Mouse (Mus musculus): ENCODE results near the gene Zfp423. TPM values are rescaled to one million over a fixed set of nuclear protein-coding genes. Genes with fewer than 3 reads are reported as not detected.
A peak's percentile ranks its signal among the peaks of the same experiment; 100 is the strongest.

Zfp423 gene
- polyA plus RNA-seq, 1 experiment from 2014 or later: 35.0 TPM

DNA sequence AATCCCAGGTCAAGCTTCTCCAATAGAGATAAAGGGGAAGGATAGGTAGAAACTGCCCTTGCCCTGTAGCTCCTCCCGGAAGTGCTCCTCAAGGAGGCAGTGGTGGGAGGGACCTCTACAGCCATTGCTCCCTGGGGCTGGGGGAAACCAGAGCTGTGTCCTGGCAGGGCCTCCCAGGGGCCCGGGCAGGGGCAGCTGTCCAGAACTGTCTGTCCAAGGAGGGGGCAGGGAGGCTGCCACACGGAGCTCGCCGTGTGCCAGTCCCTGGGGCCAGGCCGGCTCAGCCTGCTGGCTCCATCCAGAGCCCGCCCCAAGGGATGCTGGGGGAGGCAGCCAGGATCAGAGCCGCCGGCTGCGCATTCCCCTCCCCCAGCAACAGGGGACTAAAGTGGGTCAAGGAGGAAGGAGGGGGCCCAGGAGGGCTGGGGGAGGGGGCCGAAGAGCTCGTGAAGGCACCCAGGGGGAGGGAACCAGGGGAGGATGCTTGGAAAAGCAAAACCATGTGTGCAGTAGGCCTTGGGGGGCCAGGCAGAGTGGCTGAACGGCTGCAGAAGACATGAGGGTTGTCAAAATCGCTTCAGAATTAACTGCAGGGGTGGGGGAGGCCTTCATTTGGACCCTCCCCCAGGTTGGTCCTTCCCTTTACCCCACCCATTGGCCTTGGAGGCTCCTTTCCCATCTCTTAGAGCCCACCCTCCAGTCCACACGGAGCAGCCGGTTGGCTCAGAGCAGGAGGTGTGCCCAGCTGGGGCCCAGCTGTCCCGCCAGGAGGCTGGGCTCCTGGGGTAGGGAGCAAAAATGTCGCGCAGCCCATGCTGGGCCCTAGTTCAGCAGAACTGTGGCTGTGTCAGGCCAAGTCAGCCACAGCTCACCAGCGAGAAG is 20.8 kb downstream of the Zfp423 start:
- Histone ChIP-seq H3K4me3 (ENCODE audit: low read depth, low read length) (no peak overlapping the region), H3K27ac (ENCODE audit: low read depth, low read length) (peak overlapping the region; percentile 65), H3K9ac (replicated peaks; ENCODE audit: low read depth, low read length) (peak overlapping the region; percentile 39), H3K9me3 (ENCODE audit: control insufficient read depth, low read length) (no peaks in the 10 kb centered on the region), H3K4me2 (ENCODE audit: low read depth, low read length) (peak overlapping the region; percentile 33; the same call in 1 of the 2 replicates), H3K27me3 (ENCODE audit: control insufficient read depth, insufficient read depth, low read length) (no peaks in the 10 kb centered on the region), H3K36me3 (ENCODE audit: control insufficient read depth, insufficient read depth, low read length) (no peaks in the 10 kb centered on the region), H3K4me1 (ENCODE audit: control insufficient read depth, insufficient read depth, low read length) (peaks cover 47% of the 10 kb centered on the region)
- 3% methylated on average over 19 of the region's 20 CpGs for WGBS
- ATAC-seq (ENCODE audit: low read depth): peak; percentile 83

DNA sequence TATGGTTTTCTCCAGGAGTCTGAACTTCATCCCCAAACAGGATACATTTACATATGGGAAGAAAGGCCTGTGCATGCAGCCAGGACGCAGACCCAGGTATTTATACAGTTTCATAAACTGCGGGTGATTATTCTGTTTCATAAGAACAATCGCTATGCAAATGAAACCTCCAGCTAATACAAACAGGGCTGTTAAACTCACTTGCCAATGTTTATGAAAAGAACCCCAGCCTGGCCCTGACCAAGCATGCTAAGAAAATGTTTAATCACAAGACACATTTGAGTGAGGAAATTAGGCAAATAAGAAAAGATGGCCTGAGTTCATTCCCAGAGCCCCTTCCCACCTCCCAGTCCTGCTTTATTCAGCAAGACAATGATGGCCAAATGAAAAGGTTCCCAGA is 22.2 kb downstream of the Zfp423 start:
- Histone ChIP-seq H3K4me2 (ENCODE audit: low read depth, low read length) (no peak overlapping the region), H3K36me3 (ENCODE audit: control insufficient read depth, insufficient read depth, low read length) (no peaks in the 10 kb centered on the region), H3K4me1 (ENCODE audit: control insufficient read depth, insufficient read depth, low read length) (peaks cover 53% of the 10 kb centered on the region), H3K9ac (replicated peaks; ENCODE audit: low read depth, low read length) (no peak overlapping the region), H3K27me3 (ENCODE audit: control insufficient read depth, insufficient read depth, low read length) (no peaks in the 10 kb centered on the region), H3K9me3 (ENCODE audit: control insufficient read depth, low read length) (no peaks in the 10 kb centered on the region), H3K4me3 (ENCODE audit: low read depth, low read length) (no peak overlapping the region), H3K27ac (ENCODE audit: low read depth, low read length) (no peak overlapping the region)
- 54% methylated on average over 3 of the region's 3 CpGs for WGBS
- ATAC-seq (ENCODE audit: low read depth): no peak

DNA sequence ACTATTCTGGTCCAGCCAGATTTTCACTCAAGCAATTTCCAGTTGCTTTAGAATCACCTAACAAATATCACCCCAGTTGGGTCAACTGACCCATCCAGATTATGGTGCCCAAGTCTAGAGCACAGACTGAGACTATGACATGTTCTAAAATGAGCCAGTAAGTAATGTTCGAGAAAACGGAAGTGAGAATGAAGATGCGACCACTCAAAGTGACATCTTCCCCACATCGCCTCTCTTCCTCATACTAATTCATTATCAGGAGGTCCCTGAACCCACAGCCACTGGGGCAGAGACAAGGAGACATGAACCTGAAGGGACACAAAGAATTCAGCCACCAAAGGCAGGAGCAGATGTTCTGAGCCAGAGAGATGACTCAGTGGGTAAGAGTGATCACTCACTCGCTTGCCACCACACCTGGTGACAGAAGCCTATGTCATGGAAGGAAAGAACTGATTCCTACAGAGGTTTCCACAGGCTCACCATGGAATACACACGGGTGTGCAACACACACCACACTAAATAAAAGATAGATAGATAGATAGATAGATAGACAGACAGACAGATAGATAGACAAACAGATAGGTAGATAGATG is 24.2 kb downstream of the Zfp423 start:
- H3K36me3 ChIP-seq (ENCODE audit: control insufficient read depth, insufficient read depth, low read length): no peaks in the 10 kb centered on the region
- H3K4me2 ChIP-seq (ENCODE audit: low read depth, low read length): no peak overlapping the region
- no peaks in the 10 kb centered on the region for H3K9me3 ChIP-seq (ENCODE audit: control insufficient read depth, low read length)
- no peak overlapping the region for H3K9ac ChIP-seq (replicated peaks; ENCODE audit: low read depth, low read length)
- no peak for ATAC-seq (ENCODE audit: low read depth)
- H3K27ac ChIP-seq (ENCODE audit: low read depth, low read length): no peak overlapping the region
- H3K4me1 ChIP-seq (ENCODE audit: control insufficient read depth, insufficient read depth, low read length): peaks cover 50% of the 10 kb centered on the region
- 93% methylated on average over 6 of the region's 6 CpGs for WGBS
- H3K27me3 ChIP-seq (ENCODE audit: control insufficient read depth, insufficient read depth, low read length): no peaks in the 10 kb centered on the region
- H3K4me3 ChIP-seq (ENCODE audit: low read depth, low read length): no peak overlapping the region

DNA sequence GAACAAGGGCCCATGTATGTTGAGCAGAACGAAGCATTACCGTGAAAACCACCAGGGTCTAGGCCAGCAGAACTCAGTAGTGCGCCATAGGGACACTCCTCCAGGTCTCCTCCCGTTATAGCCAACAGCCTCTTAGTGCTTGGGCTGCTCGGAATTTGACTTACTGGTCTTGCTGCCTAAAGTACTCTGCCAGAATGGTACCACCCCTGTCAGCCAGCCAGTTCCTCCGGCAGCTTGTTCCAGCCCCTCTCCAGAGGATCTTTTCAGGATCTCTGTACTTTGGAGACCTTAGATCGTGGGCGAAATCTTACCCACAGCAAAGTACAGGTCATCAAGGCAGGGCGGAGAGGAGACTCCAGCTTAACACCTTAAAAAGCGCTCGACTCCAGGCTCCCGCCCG is 25.2 kb downstream of the Zfp423 start:
- Histone ChIP-seq H3K36me3 (ENCODE audit: control insufficient read depth, insufficient read depth, low read length) (no peaks in the 10 kb centered on the region), H3K27ac (ENCODE audit: low read depth, low read length) (no peak overlapping the region), H3K4me3 (ENCODE audit: low read depth, low read length) (no peak overlapping the region), H3K9me3 (ENCODE audit: control insufficient read depth, low read length) (no peaks in the 10 kb centered on the region), H3K27me3 (ENCODE audit: control insufficient read depth, insufficient read depth, low read length) (no peaks in the 10 kb centered on the region), H3K4me2 (ENCODE audit: low read depth, low read length) (no peak overlapping the region), H3K9ac (replicated peaks; ENCODE audit: low read depth, low read length) (no peak overlapping the region), H3K4me1 (ENCODE audit: control insufficient read depth, insufficient read depth, low read length) (peaks cover 46% of the 10 kb centered on the region)
- WGBS: 61% methylated on average over 13 of the region's 13 CpGs
- ATAC-seq (ENCODE audit: low read depth): no peak

DNA sequence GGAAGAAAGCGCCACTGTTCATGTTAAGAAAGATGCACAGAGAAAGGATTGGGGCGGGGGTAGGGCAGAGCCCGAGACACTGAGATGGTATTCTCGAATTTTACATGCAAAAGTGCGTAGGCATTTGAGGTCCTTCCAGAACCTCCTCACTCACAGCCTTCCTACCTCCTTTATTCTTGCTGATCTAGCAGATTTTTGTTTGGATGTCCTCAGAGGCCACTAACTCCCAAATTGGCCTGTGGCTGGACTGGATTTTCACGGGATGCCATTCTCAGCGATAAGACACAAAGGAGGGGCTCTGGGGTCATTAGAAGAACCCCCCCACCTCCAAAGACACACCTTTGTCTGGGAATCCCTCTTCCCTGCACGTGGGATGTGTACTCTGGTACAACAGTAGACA is 25.6 kb downstream of the Zfp423 start:
- H3K4me3 ChIP-seq (ENCODE audit: low read depth, low read length): no peak overlapping the region
- no peaks in the 10 kb centered on the region for H3K27me3 ChIP-seq (ENCODE audit: control insufficient read depth, insufficient read depth, low read length)
- no peak overlapping the region for H3K27ac ChIP-seq (ENCODE audit: low read depth, low read length)
- no peaks in the 10 kb centered on the region for H3K36me3 ChIP-seq (ENCODE audit: control insufficient read depth, insufficient read depth, low read length)
- 44% methylated on average over 8 of the region's 8 CpGs for WGBS
- no peak overlapping the region for H3K4me2 ChIP-seq (ENCODE audit: low read depth, low read length)
- peaks cover 43% of the 10 kb centered on the region for H3K4me1 ChIP-seq (ENCODE audit: control insufficient read depth, insufficient read depth, low read length)
- no peak overlapping the region for H3K9ac ChIP-seq (replicated peaks; ENCODE audit: low read depth, low read length)
- ATAC-seq (ENCODE audit: low read depth): no peak
- H3K9me3 ChIP-seq (ENCODE audit: control insufficient read depth, low read length): no peaks in the 10 kb centered on the region

DNA sequence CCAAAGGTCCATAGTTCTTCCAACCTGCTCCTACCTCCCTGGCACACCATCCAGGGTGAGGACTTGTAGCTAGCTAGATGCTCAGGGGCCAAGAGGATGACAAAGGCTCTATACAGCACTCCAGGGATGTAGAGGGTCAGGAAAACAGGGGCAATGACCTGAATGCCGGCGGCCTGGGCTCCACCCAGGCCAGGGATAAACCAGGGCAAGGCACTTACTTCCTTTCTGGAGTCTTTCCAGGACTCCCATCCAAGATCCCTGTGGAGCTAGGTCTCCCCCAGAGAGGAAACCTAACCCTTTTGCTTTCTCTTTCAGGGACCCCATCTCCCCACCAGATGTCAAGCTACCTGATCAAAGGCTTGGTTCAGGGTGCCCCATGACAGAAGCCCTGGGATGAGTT is 30.5 kb downstream of the Zfp423 start:
- Histone ChIP-seq H3K9ac (replicated peaks; ENCODE audit: low read depth, low read length) (no peak overlapping the region), H3K4me2 (ENCODE audit: low read depth, low read length) (no peak overlapping the region), H3K27me3 (ENCODE audit: control insufficient read depth, insufficient read depth, low read length) (no peaks in the 10 kb centered on the region), H3K4me1 (ENCODE audit: control insufficient read depth, insufficient read depth, low read length) (peaks cover 26% of the 10 kb centered on the region), H3K9me3 (ENCODE audit: control insufficient read depth, low read length) (no peaks in the 10 kb centered on the region), H3K27ac (ENCODE audit: low read depth, low read length) (no peak overlapping the region), H3K4me3 (ENCODE audit: low read depth, low read length) (no peak overlapping the region), H3K36me3 (ENCODE audit: control insufficient read depth, insufficient read depth, low read length) (no peaks in the 10 kb centered on the region)
- no peak for ATAC-seq (ENCODE audit: low read depth)
- WGBS: 45% methylated on average over 2 of the region's 2 CpGs

DNA sequence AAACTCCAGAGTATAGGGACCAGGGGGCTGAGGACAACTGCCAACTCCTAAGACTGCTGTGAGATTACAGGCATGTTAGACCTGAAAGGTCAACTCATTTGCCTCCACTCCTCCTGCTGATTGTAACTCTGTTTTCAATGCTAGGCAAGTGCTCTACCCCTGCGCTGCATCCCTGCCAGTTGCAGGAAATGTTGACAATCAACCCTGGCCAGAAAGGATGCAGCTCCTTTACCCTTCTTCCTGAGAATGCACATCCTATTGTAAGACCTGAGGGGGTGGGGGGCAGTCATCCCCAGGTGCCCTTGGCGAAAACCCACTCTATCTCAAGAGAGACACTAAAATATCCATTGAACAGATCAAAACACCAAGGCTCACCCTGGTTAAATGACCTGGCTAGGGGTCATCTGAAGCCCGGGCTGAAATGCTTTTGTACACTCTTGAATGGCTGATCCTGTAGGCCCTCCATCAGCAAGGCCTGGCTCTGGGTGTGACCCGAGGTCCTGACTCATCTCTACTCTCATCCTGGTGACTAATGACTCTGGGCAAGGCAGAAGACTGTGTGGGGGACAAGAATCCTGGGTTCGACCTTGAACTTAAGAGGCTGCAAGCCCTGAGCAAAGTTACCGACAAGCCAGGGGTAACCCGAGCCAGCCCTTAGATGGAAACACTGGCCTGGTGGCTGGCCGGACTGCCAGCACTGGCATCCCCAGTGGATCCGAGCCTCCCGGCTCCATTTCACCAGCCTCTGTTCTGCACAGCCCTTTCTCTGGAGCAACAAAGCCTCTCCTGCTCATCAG is 32.2 kb downstream of the Zfp423 start:
- 56% methylated on average over 10 of the region's 10 CpGs for WGBS
- no peaks in the 10 kb centered on the region for H3K27me3 ChIP-seq (ENCODE audit: control insufficient read depth, insufficient read depth, low read length)
- H3K36me3 ChIP-seq (ENCODE audit: control insufficient read depth, insufficient read depth, low read length): no peaks in the 10 kb centered on the region
- H3K4me1 ChIP-seq (ENCODE audit: control insufficient read depth, insufficient read depth, low read length): peaks cover 18% of the 10 kb centered on the region
- H3K4me3 ChIP-seq (ENCODE audit: low read depth, low read length): no peak overlapping the region
- H3K9me3 ChIP-seq (ENCODE audit: control insufficient read depth, low read length): no peaks in the 10 kb centered on the region
- no peak for ATAC-seq (ENCODE audit: low read depth)
- H3K4me2 ChIP-seq (ENCODE audit: low read depth, low read length): no peak overlapping the region
- H3K27ac ChIP-seq (ENCODE audit: low read depth, low read length): no peak overlapping the region
- no peak overlapping the region for H3K9ac ChIP-seq (replicated peaks; ENCODE audit: low read depth, low read length)

DNA sequence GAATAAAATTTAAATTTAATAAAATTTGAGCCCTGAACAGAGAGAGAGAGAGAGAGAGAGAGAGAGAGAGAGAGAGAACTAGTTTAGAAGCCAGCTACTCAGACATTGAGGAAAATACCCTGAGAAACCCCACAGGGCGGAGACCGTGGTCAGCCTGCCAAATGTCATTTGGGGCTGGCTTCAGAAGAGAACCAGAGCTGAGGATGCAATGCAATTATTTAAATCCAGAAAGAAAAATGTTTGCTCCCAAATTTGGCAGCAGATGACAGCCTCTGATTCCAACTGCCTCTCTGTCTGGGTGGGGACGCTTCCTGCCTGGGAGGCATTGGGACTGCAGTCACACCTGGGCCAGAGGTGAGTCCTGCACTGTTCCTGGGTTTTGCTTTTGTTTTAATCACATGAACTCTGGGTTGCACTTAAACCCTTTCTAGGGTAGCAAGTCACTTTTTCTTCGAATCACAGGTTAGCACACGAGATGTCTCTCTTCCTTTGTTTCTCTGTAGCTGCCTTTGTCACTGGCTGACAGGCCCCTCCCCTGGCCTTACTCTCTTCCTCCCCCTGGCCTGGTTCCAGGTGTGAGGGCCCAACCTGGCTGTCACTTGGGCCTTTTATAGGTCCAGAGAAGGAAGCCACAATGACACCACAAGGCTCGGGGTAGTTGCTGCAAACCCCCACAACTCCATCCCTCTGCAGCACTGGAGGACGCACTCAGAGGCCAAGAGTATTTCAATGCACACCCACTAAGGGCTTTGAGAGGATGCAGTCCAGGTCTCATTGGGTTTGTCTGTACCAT is 33.1 kb downstream of the Zfp423 start:
- Histone ChIP-seq H3K9me3 (ENCODE audit: control insufficient read depth, low read length) (no peaks in the 10 kb centered on the region), H3K27me3 (ENCODE audit: control insufficient read depth, insufficient read depth, low read length) (no peaks in the 10 kb centered on the region), H3K27ac (ENCODE audit: low read depth, low read length) (no peak overlapping the region; the same call in 1 of the 2 replicates), H3K36me3 (ENCODE audit: control insufficient read depth, insufficient read depth, low read length) (no peaks in the 10 kb centered on the region), H3K9ac (replicated peaks; ENCODE audit: low read depth, low read length) (no peak overlapping the region), H3K4me1 (ENCODE audit: control insufficient read depth, insufficient read depth, low read length) (peaks cover 16% of the 10 kb centered on the region), H3K4me3 (ENCODE audit: low read depth, low read length) (no peak overlapping the region), H3K4me2 (ENCODE audit: low read depth, low read length) (no peak overlapping the region)
- ATAC-seq (ENCODE audit: low read depth): no peak
- WGBS: 74% methylated on average over 7 of the region's 7 CpGs
